Mouse (Mus musculus): ENCODE data around the gene Galnt2.

DNA sequence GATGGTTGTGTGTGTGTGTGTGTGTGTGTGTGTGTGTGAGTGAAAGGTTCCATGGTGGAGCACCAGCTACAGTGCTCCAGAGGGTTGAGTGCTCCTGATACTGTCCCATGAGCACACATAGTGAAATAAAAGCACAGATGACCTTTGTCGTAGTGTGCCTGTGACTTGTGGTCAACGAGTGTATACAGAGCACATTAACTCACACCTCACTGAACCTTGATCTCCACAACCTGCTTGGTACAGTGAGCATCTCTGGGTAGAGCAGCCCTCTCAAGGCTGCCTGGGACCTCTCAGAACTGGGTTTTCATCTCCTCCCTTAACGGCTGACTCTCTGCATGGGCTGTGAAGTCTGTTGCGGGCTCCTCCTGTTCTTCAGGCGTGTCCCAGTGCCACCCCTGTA, 60.5 kb downstream of the Galnt2 start:
- no peak for TF ChIP-seq CTCF (IDR thresholded peaks at IDR 0.05; ENCODE audit: low read depth, low read length)
- TF ChIP-seq POLR2A (IDR thresholded peaks at IDR 0.05; ENCODE audit: borderline replicate concordance, low read depth, low read length): no peak

Measured in bone marrow macrophage, adult 2 months (primary cell).